Mouse (Mus musculus) midbrain, embryonic 15.5 days (tissue): ENCODE data around the gene Man2c1. TPM values are rescaled to one million over a fixed set of nuclear protein-coding genes. Genes with fewer than 3 reads are reported as not detected.

Experiments
- ATAC-seq: fragments of 200-750 bp; cut with Nextera tagmentation; replicated peaks from 2 replicates; pipeline ENCODE4 v1.8.0; 2017; ENCODE audit warnings: moderate TSS enrichment
- H3K27ac ChIP-seq: fragments of 300-500 bp; sonication (generic); 2 replicates; pipeline ENCODE4 v1.5.1; 2015; ENCODE audit warnings: mild to moderate bottlenecking, inconsistent platforms
- H3K27me3 ChIP-seq: fragments of 300-500 bp; sonication (generic); replicated peaks from 2 replicates; pipeline ENCODE4 v1.6.1; 2015; ENCODE audit warnings: inconsistent platforms
- H3K36me3 ChIP-seq: fragments of 300-500 bp; sonication (generic); replicated peaks from 2 replicates; pipeline ENCODE4 v1.6.1; 2015; ENCODE audit warnings: inconsistent platforms
- H3K4me1 ChIP-seq: fragments of 300-500 bp; sonication (generic); 2 replicates; pipeline ENCODE4 v1.6.1; 2015; ENCODE audit warnings: inconsistent platforms
- H3K4me2 ChIP-seq: fragments of 300-500 bp; sonication (generic); 2 replicates; pipeline ENCODE4 v1.6.1; 2015; ENCODE audit warnings: inconsistent platforms, mild to moderate bottlenecking, moderate library complexity
- H3K4me3 ChIP-seq: fragments of 300-500 bp; sonication (generic); 2 replicates; pipeline ENCODE4 v1.5.1; 2015; ENCODE audit warnings: mild to moderate bottlenecking, inconsistent platforms
- H3K9ac ChIP-seq: fragments of 300-500 bp; sonication (generic); 2 replicates; pipeline ENCODE4 v1.6.1; 2015; ENCODE audit warnings: mild to moderate bottlenecking, inconsistent platforms
- H3K9me3 ChIP-seq: fragments of 300-500 bp; sonication (generic); 2 replicates; pipeline ENCODE4 v1.6.1; 2016; ENCODE audit warnings: inconsistent platforms
- WGBS: fragments of 180-500 bp; shearing (Covaris S2); methylation state at CpG from one replicate; pipeline ENCODE4 v1.1.7; 2015; ENCODE audit warnings: mixed read lengths; 5-methylcytosine and 5-hydroxymethylcytosine counted together
- polyA plus RNA-seq: library from polyadenylated mRNA; unstranded; fragments of >200 nt; fragmentation: Nextera tagmentation; extraction: Ambion mirVana; gene quantifications from 2 replicates; pipeline ENCODE4 v1.2.1, GENCODE M21; 2015

Man2c1 gene
- polyA plus RNA-seq, 1 experiment from 2014 or later: 109 TPM

GRCm38 (mm10) chr9:57146451-57147066 is 16.1 kb downstream of the Man2c1 start:
- no peak overlapping the region for H3K9ac ChIP-seq
- H3K36me3 ChIP-seq: peaks cover 9% of the 10 kb centered on the region; the same call in 1 of the 2 replicates
- ATAC-seq: no peak
- peak overlapping the region; percentile 89; the same call in 1 of the 2 replicates for H3K27ac ChIP-seq
- no peaks in the 10 kb centered on the region for H3K9me3 ChIP-seq
- no peak overlapping the region; the same call in 1 of the 2 replicates for H3K4me3 ChIP-seq
- H3K27me3 ChIP-seq: no peaks in the 10 kb centered on the region
- 90% methylated on average over 17 of the region's 17 CpGs for WGBS
- H3K4me2 ChIP-seq: peak overlapping the region; percentile 83
- peaks cover 25% of the 10 kb centered on the region for H3K4me1 ChIP-seq

GRCm38 (mm10) chr9:57147205-57148143 is 17.0 kb downstream of the Man2c1 start:
- H3K27me3 ChIP-seq: no peaks in the 10 kb centered on the region
- peaks cover 9% of the 10 kb centered on the region; the same call in 1 of the 2 replicates for H3K36me3 ChIP-seq
- peak; percentile 63 for ATAC-seq
- 8% methylated on average over 19 of the region's 19 CpGs for WGBS
- H3K4me3 ChIP-seq: peak overlapping the region; percentile 53
- H3K4me1 ChIP-seq: peaks cover 25% of the 10 kb centered on the region
- peak overlapping the region; percentile 83 for H3K4me2 ChIP-seq
- no peaks in the 10 kb centered on the region for H3K9me3 ChIP-seq
- H3K9ac ChIP-seq: peak overlapping the region; percentile 65
- H3K27ac ChIP-seq: peak overlapping the region; percentile 89

GRCm38 (mm10) chr9:57148144-57148878 is 17.8 kb downstream of the Man2c1 start, which contains the start of gene Neil1:
Gene Neil1 (minus strand): TSS chr9:57148305.
- 1% methylated on average over 27 of the region's 27 CpGs for WGBS
- Histone ChIP-seq H3K27me3 (no peaks in the 10 kb centered on the region), H3K9ac (peak within 1 kb of the TSS; percentile 65), H3K9me3 (no peaks in the 10 kb centered on the region), H3K4me3 (peak within 1 kb of the TSS; percentile 53), H3K4me1 (peaks cover 25% of the 10 kb centered on the region), H3K27ac (peak within 1 kb of the TSS; percentile 89), H3K36me3 (peaks cover 5% of the 10 kb centered on the region; the same call in 1 of the 2 replicates), H3K4me2 (peak within 1 kb of the TSS; percentile 83)
- peak; percentile 93 for ATAC-seq

GRCm38 (mm10) chr9:57149021-57149420 is 18.5 kb downstream of the Man2c1 start:
- peak overlapping the region; percentile 89 for H3K27ac ChIP-seq
- H3K36me3 ChIP-seq: peaks cover 4% of the 10 kb centered on the region; the same call in 1 of the 2 replicates
- peaks cover 25% of the 10 kb centered on the region for H3K4me1 ChIP-seq
- H3K4me2 ChIP-seq: peak overlapping the region; percentile 83
- no peaks in the 10 kb centered on the region for H3K27me3 ChIP-seq
- H3K9me3 ChIP-seq: no peaks in the 10 kb centered on the region
- WGBS: 77% methylated on average over 6 of the region's 6 CpGs
- H3K4me3 ChIP-seq: peak overlapping the region; percentile 53
- H3K9ac ChIP-seq: peak overlapping the region; percentile 56
- no peak for ATAC-seq

- H3K9ac ChIP-seq: no peak overlapping the region
- 89% methylated on average over 5 of the region's 5 CpGs for WGBS
- ATAC-seq: no peak
Measured at GRCm38 (mm10) chr9:57150192-57150591, 19.7 kb downstream of the Man2c1 start.

GRCm38 (mm10) chr9:57152331-57152730 is 21.8 kb downstream of the Man2c1 start:
- Histone ChIP-seq H3K27me3 (no peaks in the 10 kb centered on the region), H3K9ac (no peak overlapping the region), H3K27ac (no peak overlapping the region), H3K9me3 (no peaks in the 10 kb centered on the region), H3K36me3 (0 out of 2 replicates have a peak, but pooled peaks cover 8% of the 10 kb centered on the region), H3K4me3 (no peak overlapping the region), H3K4me2 (no peak overlapping the region), H3K4me1 (peaks cover 28% of the 10 kb centered on the region)
- WGBS: 51% methylated on average over 6 of the region's 6 CpGs
- no peak for ATAC-seq

More at GRCm38 (mm10) chr9:57150192-57150591, 19.7 kb downstream of the Man2c1 start:
- Histone ChIP-seq H3K9me3 (no peaks in the 10 kb centered on the region), H3K4me1 (peaks cover 25% of the 10 kb centered on the region), H3K36me3 (0 out of 2 replicates have a peak, but pooled peaks cover 5% of the 10 kb centered on the region), H3K27ac (no peak overlapping the region), H3K4me3 (no peak overlapping the region), H3K27me3 (no peaks in the 10 kb centered on the region), H3K4me2 (no peak overlapping the region)

GRCm38 (mm10) chr9:57156383-57156782 is 25.9 kb downstream of the Man2c1 start:
- 95% methylated on average over 7 of the region's 7 CpGs for WGBS
- Histone ChIP-seq H3K9ac (no peak overlapping the region), H3K4me3 (no peak overlapping the region), H3K27me3 (no peaks in the 10 kb centered on the region), H3K4me1 (peaks cover 24% of the 10 kb centered on the region), H3K36me3 (0 out of 2 replicates have a peak, but pooled peaks cover 8% of the 10 kb centered on the region), H3K9me3 (no peaks in the 10 kb centered on the region), H3K27ac (no peak overlapping the region), H3K4me2 (no peak overlapping the region; the same call in 1 of the 2 replicates)
- ATAC-seq: no peak

GRCm38 (mm10) chr9:57156823-57157222 is 26.3 kb downstream of the Man2c1 start:
- no peak overlapping the region; the same call in 1 of the 2 replicates for H3K4me3 ChIP-seq
- 86% methylated on average over 8 of the region's 8 CpGs for WGBS
- no peak overlapping the region for H3K27ac ChIP-seq

GRCm38 (mm10) chr9:57157499-57157898 is 27.0 kb downstream of the Man2c1 start:
- peak overlapping the region; percentile 62 for H3K4me3 ChIP-seq
- 29% methylated on average over 13 of the region's 13 CpGs for WGBS
- peaks cover 24% of the 10 kb centered on the region for H3K4me1 ChIP-seq
- ATAC-seq: 0 out of 2 replicates have a peak, but pooled peaks have one; percentile 5
- 0 out of 2 replicates have a peak, but pooled peaks cover 8% of the 10 kb centered on the region for H3K36me3 ChIP-seq
- H3K27me3 ChIP-seq: no peaks in the 10 kb centered on the region
- peak overlapping the region; percentile 62 for H3K9ac ChIP-seq
- peak overlapping the region; percentile 83 for H3K4me2 ChIP-seq
- H3K27ac ChIP-seq: peak overlapping the region; percentile 77; the same call in 1 of the 2 replicates
- no peaks in the 10 kb centered on the region for H3K9me3 ChIP-seq

More at GRCm38 (mm10) chr9:57156823-57157222, 26.3 kb downstream of the Man2c1 start:
- H3K27me3 ChIP-seq: no peaks in the 10 kb centered on the region
- ATAC-seq: no peak
- H3K9me3 ChIP-seq: no peaks in the 10 kb centered on the region
- H3K4me2 ChIP-seq: peak overlapping the region; percentile 83
- 0 out of 2 replicates have a peak, but pooled peaks cover 8% of the 10 kb centered on the region for H3K36me3 ChIP-seq
- peaks cover 24% of the 10 kb centered on the region for H3K4me1 ChIP-seq
- 0 out of 2 replicates have a peak overlapping the region, but pooled peaks have one; percentile 62 for H3K9ac ChIP-seq

GRCm38 (mm10) chr9:57158013-57158470 is 27.6 kb downstream of the Man2c1 start, which contains the start of gene Commd4:
Gene Commd4 (minus strand): TSS chr9:57158331.
- H3K9ac ChIP-seq: peak within 1 kb of the TSS; percentile 62
- peak; percentile 91 for ATAC-seq
- no peaks in the 10 kb centered on the region for H3K27me3 ChIP-seq
- 0 out of 2 replicates have a peak, but pooled peaks cover 8% of the 10 kb centered on the region for H3K36me3 ChIP-seq
- H3K4me1 ChIP-seq: peaks cover 24% of the 10 kb centered on the region
- WGBS: under 1% methylated on average over 24 of the region's 24 CpGs
- H3K9me3 ChIP-seq: no peaks in the 10 kb centered on the region
- peak within 1 kb of the TSS; percentile 83 for H3K4me2 ChIP-seq
- peak within 1 kb of the TSS; percentile 77 for H3K27ac ChIP-seq
- peak within 1 kb of the TSS; percentile 62 for H3K4me3 ChIP-seq

- Histone ChIP-seq H3K9ac (peak overlapping the region; percentile 25; the same call in 1 of the 2 replicates), H3K4me2 (peak overlapping the region; percentile 83), H3K9me3 (no peaks in the 10 kb centered on the region), H3K27me3 (no peaks in the 10 kb centered on the region), H3K4me3 (peak overlapping the region; percentile 62), H3K36me3 (0 out of 2 replicates have a peak, but pooled peaks cover 8% of the 10 kb centered on the region), H3K4me1 (peaks cover 24% of the 10 kb centered on the region), H3K27ac (peak overlapping the region; percentile 77)
- ATAC-seq: peak; percentile 31
- WGBS: 36% methylated on average over 11 of the region's 11 CpGs
Measured at GRCm38 (mm10) chr9:57158506-57158905, 28.0 kb downstream of the Man2c1 start.
